Mouse (Mus musculus): ENCODE measurements around the gene Igf2bp1. TPM values are rescaled to one million over a fixed set of nuclear protein-coding genes. Genes with fewer than 3 reads are reported as not detected.

Gene Igf2bp1
- polyA plus RNA-seq (2015; fragmentation: Nextera tagmentation; extraction: Ambion mirVana) = 4.3 and 5.2 TPM in 2 replicates

GRCm38 (mm10) chr11:96005403-96006271 lies at the start of gene Igf2bp1:
Gene Igf2bp1, minus strand, starts transcription at chr11:96005940.
- Histone ChIP-seq H3K9ac (ENCODE audit: low read length) (peak within 1 kb of the TSS; percentile 81), H3K4me1 (replicated peaks; ENCODE audit: control insufficient read depth, insufficient read depth) (0 out of 2 replicates have a peak, but pooled peaks cover 4% of the 10 kb centered on the region), H3K4me3 (ENCODE audit: low read depth, low read length) (peak within 1 kb of the TSS; percentile 62), H3K36me3 (ENCODE audit: control insufficient read depth, insufficient read depth, low read length) (no peaks in the 10 kb centered on the region), H3K27me3 (ENCODE audit: control insufficient read depth, insufficient read depth, low read length) (peaks cover 6% of the 10 kb centered on the region; the same call in 1 of the 2 replicates), H3K9me3 (ENCODE audit: control insufficient read depth, low read length) (no peaks in the 10 kb centered on the region), H3K4me2 (replicated peaks; ENCODE audit: low read depth) (peak within 1 kb of the TSS; percentile 88), H3K27ac (replicated peaks) (peak within 1 kb of the TSS; percentile 84)
- ATAC-seq (ENCODE audit: low FRiP score, low TSS enrichment) = peak; percentile 69
- under 1% methylated on average over 67 of the region's 74 CpGs for WGBS
- peak; percentile 70 for DNase-seq (ENCODE audit: low spot score)
- no peak for TF ChIP-seq EP300 (optimal IDR thresholded peaks at IDR 0.05)
- TF ChIP-seq CTCF (IDR thresholded peaks at IDR 0.05; ENCODE audit: low read depth) = no peak

GRCm38 (mm10) chr11:96050854-96051253 lies 45.1 kb upstream of the Igf2bp1 start:
- WGBS = 90% methylated on average over 3 of the region's 3 CpGs
- TF ChIP-seq EP300 (optimal IDR thresholded peaks at IDR 0.05) (no peak), CTCF (IDR thresholded peaks at IDR 0.05; ENCODE audit: low read depth) (no peak)
- Histone ChIP-seq H3K27me3 (ENCODE audit: control insufficient read depth, insufficient read depth, low read length) (no peaks in the 10 kb centered on the region), H3K9ac (ENCODE audit: low read length) (no peak overlapping the region), H3K4me3 (ENCODE audit: low read depth, low read length) (no peak overlapping the region), H3K27ac (replicated peaks) (no peak overlapping the region), H3K4me1 (replicated peaks; ENCODE audit: control insufficient read depth, insufficient read depth) (no peaks in the 10 kb centered on the region), H3K36me3 (ENCODE audit: control insufficient read depth, insufficient read depth, low read length) (peaks cover 39% of the 10 kb centered on the region), H3K4me2 (replicated peaks; ENCODE audit: low read depth) (no peak overlapping the region), H3K9me3 (ENCODE audit: control insufficient read depth, low read length) (no peaks in the 10 kb centered on the region)
- DNase-seq (ENCODE audit: low spot score) = no peak
- ATAC-seq (ENCODE audit: low FRiP score, low TSS enrichment) = no peak

GRCm38 (mm10) chr11:96049939-96050338 lies 44.2 kb upstream of the Igf2bp1 start:
- H3K36me3 ChIP-seq (ENCODE audit: control insufficient read depth, insufficient read depth, low read length) = peaks cover 39% of the 10 kb centered on the region
- TF ChIP-seq EP300 (optimal IDR thresholded peaks at IDR 0.05) (no peak), CTCF (IDR thresholded peaks at IDR 0.05; ENCODE audit: low read depth) (no peak)
- no peak for ATAC-seq (ENCODE audit: low FRiP score, low TSS enrichment)

GRCm38 (mm10) chr11:96047469-96048373 lies 42.0 kb upstream of the Igf2bp1 start:
- Histone ChIP-seq H3K27ac (replicated peaks) (no peak overlapping the region), H3K9me3 (ENCODE audit: control insufficient read depth, low read length) (no peaks in the 10 kb centered on the region), H3K9ac (ENCODE audit: low read length) (no peak overlapping the region), H3K4me2 (replicated peaks; ENCODE audit: low read depth) (no peak overlapping the region), H3K4me3 (ENCODE audit: low read depth, low read length) (no peak overlapping the region), H3K27me3 (ENCODE audit: control insufficient read depth, insufficient read depth, low read length) (no peaks in the 10 kb centered on the region), H3K36me3 (ENCODE audit: control insufficient read depth, insufficient read depth, low read length) (peaks cover 34% of the 10 kb centered on the region), H3K4me1 (replicated peaks; ENCODE audit: control insufficient read depth, insufficient read depth) (no peaks in the 10 kb centered on the region)
- DNase-seq (ENCODE audit: low spot score) = no peak
- ATAC-seq (ENCODE audit: low FRiP score, low TSS enrichment) = no peak
- TF ChIP-seq EP300 (optimal IDR thresholded peaks at IDR 0.05) = no peak
- WGBS = 74% methylated on average over 4 of the region's 4 CpGs

More at GRCm38 (mm10) chr11:96049939-96050338, 44.2 kb upstream of the Igf2bp1 start:
- no peak overlapping the region for H3K4me3 ChIP-seq (ENCODE audit: low read depth, low read length)
- no peak overlapping the region for H3K4me2 ChIP-seq (replicated peaks; ENCODE audit: low read depth)
- H3K27ac ChIP-seq (replicated peaks) = no peak overlapping the region
- WGBS = 81% methylated on average over 4 of the region's 4 CpGs
- no peaks in the 10 kb centered on the region for H3K27me3 ChIP-seq (ENCODE audit: control insufficient read depth, insufficient read depth, low read length)
- H3K4me1 ChIP-seq (replicated peaks; ENCODE audit: control insufficient read depth, insufficient read depth) = no peaks in the 10 kb centered on the region
- DNase-seq (ENCODE audit: low spot score) = no peak
- H3K9me3 ChIP-seq (ENCODE audit: control insufficient read depth, low read length) = no peaks in the 10 kb centered on the region
- H3K9ac ChIP-seq (ENCODE audit: low read length) = no peak overlapping the region

- Histone ChIP-seq H3K27me3 (ENCODE audit: control insufficient read depth, insufficient read depth, low read length) (no peaks in the 10 kb centered on the region), H3K9ac (ENCODE audit: low read length) (no peak overlapping the region), H3K4me1 (replicated peaks; ENCODE audit: control insufficient read depth, insufficient read depth) (no peaks in the 10 kb centered on the region), H3K27ac (replicated peaks) (0 out of 2 replicates have a peak overlapping the region, but pooled peaks have one; percentile 0), H3K9me3 (ENCODE audit: control insufficient read depth, low read length) (no peaks in the 10 kb centered on the region), H3K4me2 (replicated peaks; ENCODE audit: low read depth) (no peak overlapping the region), H3K4me3 (ENCODE audit: low read depth, low read length) (no peak overlapping the region), H3K36me3 (ENCODE audit: control insufficient read depth, insufficient read depth, low read length) (peaks cover 30% of the 10 kb centered on the region)
- no peak for DNase-seq (ENCODE audit: low spot score)
- 64% methylated on average over 2 of the region's 2 CpGs for WGBS
- ATAC-seq (ENCODE audit: low FRiP score, low TSS enrichment) = no peak
- TF ChIP-seq EP300 (optimal IDR thresholded peaks at IDR 0.05) = no peak
- no peak for TF ChIP-seq CTCF (IDR thresholded peaks at IDR 0.05; ENCODE audit: low read depth)
Observed at GRCm38 (mm10) chr11:96046793-96047192, 41.1 kb upstream of the Igf2bp1 start.
